Mouse (Mus musculus) gonadal fat pad, adult 2 months (tissue): Measurements from ENCODE around the gene Ccz1. TPM values are rescaled to one million over a fixed set of nuclear protein-coding genes. Genes with fewer than 3 reads are reported as not detected.

Experiments used
- DNase-seq: peaks from one replicate; pipeline ENCODE4 v3.0.0-alpha.2; 2012; ENCODE audit warnings: low read depth
- polyA plus RNA-seq: library from polyadenylated mRNA; depleted of rRNA; stranded (reverse); fragments of >200 nt; gene quantifications from 2 replicates; pipeline ENCODE4 v1.2.3, GENCODE M21; 2012; rRNA removed

Ccz1 gene
- polyA plus RNA-seq, 1 experiment: 18.2 TPM

DNA sequence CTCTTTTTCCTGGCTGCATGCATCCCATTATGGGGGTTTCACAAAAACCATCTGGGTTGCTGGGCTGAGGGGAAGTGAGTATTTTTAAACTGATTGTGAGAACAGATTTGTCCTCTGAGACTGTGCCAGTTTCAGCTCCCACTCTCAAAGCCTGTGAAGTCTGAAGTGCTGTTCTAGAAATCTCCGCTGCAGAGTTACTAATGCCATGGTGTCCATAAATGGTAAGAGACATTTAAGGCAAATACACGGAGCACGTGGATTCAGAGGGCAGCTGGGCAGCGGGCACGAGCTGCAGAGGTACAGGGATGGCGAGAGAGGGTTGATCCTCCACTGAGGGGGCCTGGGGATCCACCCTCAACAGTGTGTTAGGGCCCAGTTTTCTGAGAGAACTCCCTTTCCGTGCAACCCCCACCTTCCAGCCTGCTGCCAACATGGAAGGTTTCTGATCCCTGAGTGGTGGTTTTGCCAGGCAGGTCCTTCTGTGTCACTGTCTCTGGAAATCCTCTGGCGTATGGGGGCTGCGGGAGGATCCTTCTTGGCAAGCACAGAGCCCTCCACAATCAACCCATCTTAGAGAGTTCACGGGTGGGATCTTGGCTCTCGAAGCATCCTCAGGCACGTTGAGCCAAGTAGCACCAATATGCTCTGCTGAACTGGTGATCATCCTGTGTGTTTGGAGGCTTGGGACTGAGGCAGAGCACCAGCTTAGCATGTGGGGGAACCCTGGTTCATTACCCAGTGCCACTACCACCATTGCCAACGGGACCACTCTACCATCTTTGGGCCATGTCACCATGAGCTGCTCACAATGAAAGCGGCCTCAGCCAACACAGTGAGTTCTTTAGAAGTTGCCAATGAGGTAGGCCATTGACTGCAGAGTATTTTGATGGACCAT lies 71.2 kb downstream of the Ccz1 start:
- DNase-seq: no peak

DNA sequence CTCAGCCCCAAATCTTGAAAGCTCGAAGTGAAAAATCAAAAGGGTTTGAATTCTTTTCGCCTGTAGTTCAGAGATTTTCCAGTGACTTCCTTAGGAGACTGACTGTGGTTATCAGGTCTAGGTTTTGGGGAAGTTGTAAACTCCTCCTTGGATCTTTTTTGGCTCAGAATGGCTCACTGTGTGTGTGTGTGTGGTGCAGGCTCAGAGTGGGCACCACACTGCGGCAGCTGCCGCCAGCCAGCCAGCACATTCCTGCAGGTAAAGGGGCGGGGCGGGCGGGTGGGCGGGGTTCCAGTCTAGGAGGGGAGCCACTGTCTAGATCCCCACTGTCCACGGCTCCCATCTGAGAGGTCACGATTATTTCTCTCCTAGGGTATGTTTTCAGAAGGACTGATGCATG lies 73.1 kb downstream of the Ccz1 start:
- no peak for DNase-seq

Other genes starting within 250 kb of the Ccz1 start
- 15.4 and 16.7 TPM in 2 replicates for gene Eif2ak1, start 197.1 kb downstream of the Ccz1 start, polyA plus RNA-seq
- gene Ankrd61, start 117.2 kb downstream of the Ccz1 start, polyA plus RNA-seq: 0.89 and 1.3 TPM in 2 replicates
- 38.5 and 41.5 TPM in 2 replicates for gene Aimp2, start 105.0 kb downstream of the Ccz1 start, polyA plus RNA-seq
- 3.6 and 4.0 TPM in 2 replicates for gene Pms2, start 104.9 kb downstream of the Ccz1 start, polyA plus RNA-seq
- gene Gm42421, start 86.7 kb downstream of the Ccz1 start, polyA plus RNA-seq: 0.24 TPM in 1 of 2 replicates, not detected in the other
- 2.0 and 2.8 TPM in 2 replicates for gene Rsph10b, start 81.8 kb downstream of the Ccz1 start, polyA plus RNA-seq
- gene Ocm, start 11.8 kb upstream of the Ccz1 start, polyA plus RNA-seq: not detected in 2 replicates
- gene Lmtk2, start 85.6 kb upstream of the Ccz1 start, polyA plus RNA-seq: 11.7 and 13.1 TPM in 2 replicates
- gene Bhlha15, start 175.4 kb upstream of the Ccz1 start, polyA plus RNA-seq: 0.30 and 0.36 TPM in 2 replicates
- gene Tecpr1, start 208.7 kb upstream of the Ccz1 start, polyA plus RNA-seq: 39.4 and 43.7 TPM in 2 replicates
- 108 and 118 TPM in 2 replicates for gene Bri3, start 229.6 kb upstream of the Ccz1 start, polyA plus RNA-seq